Mouse (Mus musculus): ENCODE data around the gene Ints7.

DNA sequence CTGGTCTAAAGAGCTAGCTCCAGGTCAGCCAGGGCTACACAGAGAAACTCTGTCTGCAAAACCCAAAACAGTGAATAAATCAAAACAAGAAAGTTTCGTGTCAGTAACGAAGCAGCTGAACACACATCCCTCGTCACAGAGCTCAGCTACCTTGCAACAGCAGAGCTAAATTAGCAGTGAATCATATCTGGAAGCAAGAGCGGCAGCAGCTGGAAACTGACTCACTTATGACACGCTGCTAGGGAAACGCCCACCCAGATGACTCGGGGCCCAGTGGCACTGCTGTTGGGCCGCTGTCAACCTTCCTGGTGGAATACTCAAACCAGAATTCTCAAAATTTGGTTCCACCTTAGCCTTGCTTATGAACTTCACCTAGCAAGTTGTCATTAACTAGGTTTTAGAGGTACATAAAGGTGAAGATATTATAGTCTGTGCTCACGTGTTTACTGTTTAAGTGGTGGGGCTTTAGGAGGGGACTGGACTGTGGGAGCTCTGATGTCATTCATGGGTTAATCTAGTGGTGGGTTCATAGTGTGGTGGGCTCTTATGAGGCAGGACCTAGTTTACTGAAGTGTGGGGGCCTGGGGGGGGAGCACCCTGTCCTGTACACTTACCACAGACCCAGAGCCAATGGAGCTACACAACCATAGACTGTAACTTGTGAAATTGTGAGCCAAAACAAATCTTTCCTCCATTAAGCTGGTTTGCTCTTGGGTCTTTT, 86.9 kb downstream of the Ints7 start:
- TF ChIP-seq POLR2A (IDR thresholded peaks at IDR 0.05; ENCODE audit: borderline replicate concordance, extremely low read depth, low read depth, low read length) (no peak), CTCF (IDR thresholded peaks at IDR 0.05; ENCODE audit: insufficient read depth, low read length) (no peak)
